Mouse (Mus musculus) megakaryocyte progenitor cell, adult 5-6 weeks (primary cell): Measurements from ENCODE around the gene Spocd1. TPM values are rescaled to one million over a fixed set of nuclear protein-coding genes. Genes with fewer than 3 reads are reported as not detected.

ENCODE experiments used
- ATAC-seq: replicated peaks from 2 replicates; pipeline ENCODE4 v1.8.0; 2016; ENCODE audit warnings: mild to moderate bottlenecking, moderate TSS enrichment, inconsistent platforms; ENCODE audit not compliant: poor library complexity
- total RNA-seq, 2 experiments: library from RNA; stranded (forward) in 1 of 2; stranded (reverse) in 1 of 2; fragments of 157-497, 149-512 nt in 1 of 2; fragments of 200-1000 nt in 1 of 2; gene quantifications; 2 replicates each; pipeline versions ENCODE4 v1.2.3 to v1.2.4; 2015 to 2017

Gene Spocd1
- total RNA-seq, 2 experiments from 2014 or later: 0.04 to 0.05 TPM

DNA sequence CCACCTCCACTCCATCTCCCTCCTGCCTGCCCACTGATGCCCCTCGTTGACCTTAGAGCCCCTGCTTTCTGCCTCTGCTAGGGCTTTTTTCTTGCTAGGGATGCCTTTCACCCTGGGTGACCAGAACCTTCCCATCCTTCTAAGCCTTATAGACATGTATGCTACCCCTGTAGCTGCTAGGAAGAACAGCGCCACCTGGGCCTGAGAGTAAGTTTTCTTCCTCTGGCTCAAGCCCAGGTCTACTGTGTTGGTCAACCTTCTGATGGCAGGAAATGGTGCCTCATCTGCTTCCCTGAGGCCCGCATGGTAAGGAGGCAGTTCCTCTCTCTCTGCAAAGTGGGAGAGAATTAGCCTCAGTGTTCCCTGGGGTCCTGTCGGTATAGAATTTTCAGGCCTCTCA lies 67.0 kb downstream of the Spocd1 start:
- ATAC-seq: peak; percentile 63; the same call in 1 of the 2 replicates

GRCm38 (mm10) chr4:129998124-129998523 lies 69.1 kb downstream of the Spocd1 start:
- no peak for ATAC-seq

GRCm38 (mm10) chr4:130001710-130002109 lies 72.7 kb downstream of the Spocd1 start:
- 0 out of 2 replicates have a peak, but pooled peaks have one; percentile 35 for ATAC-seq

DNA sequence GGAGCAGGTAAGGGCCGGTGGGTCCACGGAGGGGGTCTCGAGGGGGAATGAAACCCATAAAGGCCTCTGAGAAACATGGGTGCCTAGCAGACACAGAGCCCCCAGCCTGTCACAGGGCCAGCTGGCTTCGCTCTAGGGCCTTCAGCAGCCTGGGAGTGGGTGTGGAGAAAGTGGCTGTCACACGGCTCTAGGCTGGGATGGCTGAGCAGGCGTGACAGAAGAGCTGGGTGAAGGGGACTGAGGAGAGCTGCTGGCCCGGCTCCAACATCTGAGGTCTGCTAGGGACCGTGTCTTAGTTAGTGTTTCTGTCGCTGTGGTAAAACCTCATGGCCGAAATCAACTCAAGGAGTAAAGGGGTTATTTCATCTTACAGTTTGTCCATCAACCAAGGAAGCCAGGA lies 73.1 kb downstream of the Spocd1 start:
- ATAC-seq: no peak

- ATAC-seq: 0 out of 2 replicates have a peak, but pooled peaks have one; percentile 24
Observed at GRCm38 (mm10) chr4:130005593-130005992, 76.5 kb downstream of the Spocd1 start.

GRCm38 (mm10) chr4:130006533-130006932 lies 77.5 kb downstream of the Spocd1 start:
- ATAC-seq: peak; percentile 79

Other genes starting within 250 kb of the Spocd1 start
- gene Tmem39b, start 232.4 kb upstream of the Spocd1 start, total RNA-seq (2015): 23.5 and 26.4 TPM in 2 replicates
- 3.0 and 7.3 TPM in 2 replicates for gene Tmem39b, start 232.4 kb upstream of the Spocd1 start, total RNA-seq (2017)
- gene Khdrbs1, start 186.9 kb upstream of the Spocd1 start, total RNA-seq (2015): 104 and 118 TPM in 2 replicates
- gene Khdrbs1, start 186.9 kb upstream of the Spocd1 start, total RNA-seq (2017): 87.7 and 97.3 TPM in 2 replicates
- gene Ptp4a2, start 118.0 kb upstream of the Spocd1 start, total RNA-seq (2015): 310 and 335 TPM in 2 replicates
- 303 and 393 TPM in 2 replicates for gene Ptp4a2, start 118.0 kb upstream of the Spocd1 start, total RNA-seq (2017)
- gene Adgrb2, start 55.6 kb downstream of the Spocd1 start, total RNA-seq (2015): not detected in 2 replicates
- gene Adgrb2, start 55.6 kb downstream of the Spocd1 start, total RNA-seq (2017): 0.41 TPM in 1 of 2 replicates, not detected in the other
- gene Col16a1, start 118.6 kb downstream of the Spocd1 start, total RNA-seq (2015): 0.24 and 1.1 TPM in 2 replicates
- 0.17 and 0.84 TPM in 2 replicates for gene Col16a1, start 118.6 kb downstream of the Spocd1 start, total RNA-seq (2017)
- 39.4 and 51.8 TPM in 2 replicates for gene Pef1, start 173.3 kb downstream of the Spocd1 start, total RNA-seq (2015)
- 11.8 and 15.5 TPM in 2 replicates for gene Pef1, start 173.3 kb downstream of the Spocd1 start, total RNA-seq (2017)
- gene Hcrtr1, start 210.1 kb downstream of the Spocd1 start, total RNA-seq (2015): not detected in 2 replicates
- not detected in 2 replicates for gene Hcrtr1, start 210.1 kb downstream of the Spocd1 start, total RNA-seq (2017)
- gene Tinagl1, start 245.9 kb downstream of the Spocd1 start, total RNA-seq (2015): 1.5 and 3.1 TPM in 2 replicates
- gene Tinagl1, start 245.9 kb downstream of the Spocd1 start, total RNA-seq (2017): 1.6 and 2.3 TPM in 2 replicates